Mouse (Mus musculus) left cerebral cortex, adult 9 months (tissue): ENCODE results near the gene F830045P16Rik.
"Not testable (repeated sequence)": the region's sequence is repeated elsewhere in the genome, so short reads cannot be mapped to it uniquely, and the experiment has no call there.

Experiments
- DNase-seq, 2 experiments: peaks; one replicate each; pipeline ENCODE4 v3.0.0; 2022; ENCODE audit warnings: low spot score in 2 of 2

F830045P16Rik gene

DNA sequence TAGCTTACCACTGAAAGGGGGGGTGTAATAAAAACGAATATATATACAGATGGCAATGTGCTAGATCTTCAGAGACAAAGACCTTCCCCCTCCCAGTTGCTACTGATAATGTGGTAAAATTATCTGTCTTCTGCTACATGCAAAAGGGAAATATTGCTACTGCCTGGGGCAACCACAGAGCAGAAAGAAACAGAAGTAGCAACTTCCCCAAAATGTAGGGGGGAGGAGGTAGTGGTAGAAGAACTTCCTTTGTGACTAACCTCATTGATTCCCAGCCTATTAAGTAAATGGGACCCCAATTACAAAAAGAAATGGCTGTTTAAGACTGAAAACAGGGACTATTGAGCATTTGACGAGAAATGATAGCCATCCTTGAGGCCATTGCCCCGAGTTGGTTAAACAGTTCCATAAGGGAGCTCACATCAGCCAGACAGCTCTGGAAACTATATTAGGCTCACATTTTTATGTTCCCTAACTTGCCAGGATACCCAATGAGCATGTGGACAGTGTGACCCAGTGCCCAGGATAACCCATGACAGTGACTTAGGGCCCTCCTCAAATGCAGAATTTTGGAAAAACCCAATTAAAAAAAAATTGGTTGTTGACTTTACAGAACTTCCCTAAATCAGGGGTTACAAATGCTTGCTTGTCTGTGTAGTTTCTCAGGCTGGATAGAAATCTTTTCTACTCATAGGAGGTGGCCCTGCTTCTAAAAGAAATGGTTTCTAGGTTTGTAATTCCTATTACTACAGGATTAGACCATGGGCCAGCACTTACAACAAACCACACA lies 46.7 kb downstream of the F830045P16Rik start:
- DNase-seq: no peak

GRCm38 (mm10) chr2:129483150-129483549 lies 53.3 kb downstream of the F830045P16Rik start:
- DNase-seq: no peak

DNA sequence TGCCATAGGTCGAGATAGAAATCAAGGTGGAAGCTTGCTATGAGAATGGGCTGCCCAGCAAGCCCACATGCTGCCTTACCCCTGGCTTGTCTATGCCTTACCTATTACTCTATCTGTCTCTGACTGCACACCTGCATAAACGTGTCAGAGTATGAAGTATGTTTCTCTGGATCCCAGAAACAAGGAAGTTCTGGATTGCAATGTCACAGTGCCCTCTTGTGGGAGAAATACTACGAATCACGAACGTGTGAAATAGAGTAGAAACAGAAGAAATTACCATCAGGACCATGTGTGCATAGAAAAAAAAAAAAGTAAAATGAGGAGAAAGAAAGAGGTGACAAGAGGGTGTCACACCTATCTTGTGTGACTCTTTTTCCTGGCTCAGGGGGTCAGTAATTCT lies 64.5 kb downstream of the F830045P16Rik start:
- peak in 1 of 2 experiments; percentile 60 for DNase-seq

DNA sequence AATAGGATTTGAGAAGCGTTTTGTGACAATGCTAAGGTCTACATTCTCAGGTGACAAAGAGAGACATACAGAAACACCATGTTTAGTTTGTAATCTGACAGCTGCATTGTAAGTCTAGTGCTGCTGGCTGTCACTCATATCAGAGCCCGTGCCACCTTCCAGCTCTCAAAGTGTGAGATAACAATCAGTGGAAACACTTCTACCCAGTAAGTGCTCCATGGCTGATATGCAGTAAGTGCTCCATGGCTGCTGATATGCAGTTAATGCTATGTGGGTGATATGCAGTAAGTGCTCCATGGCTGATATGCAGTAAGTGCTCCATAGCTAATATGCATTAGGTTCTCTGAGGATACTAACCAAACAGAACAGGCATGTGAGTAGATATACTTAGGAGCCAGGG lies 65.6 kb downstream of the F830045P16Rik start:
- no peak for DNase-seq

DNA sequence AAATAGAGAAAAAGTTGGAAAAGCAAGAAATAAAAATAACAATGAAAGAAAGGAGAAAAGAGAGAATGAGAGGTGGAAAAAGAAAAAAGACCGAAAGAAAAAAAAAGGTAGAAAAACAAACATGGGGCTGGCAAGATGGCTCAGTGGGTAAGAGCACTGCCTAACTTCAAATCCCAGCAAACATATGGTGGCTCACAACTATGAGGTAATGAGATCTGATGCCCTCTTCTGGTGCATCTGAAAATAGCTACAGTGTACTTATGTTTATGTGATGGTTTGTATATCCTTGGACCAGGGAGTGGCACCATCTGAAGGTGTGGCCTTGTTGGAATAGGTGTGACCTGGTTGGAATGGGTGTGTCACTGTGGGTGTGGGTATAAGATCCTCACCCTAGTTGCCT lies 97.6 kb downstream of the F830045P16Rik start:
- not testable (repeated sequence) for DNase-seq

GRCm38 (mm10) chr2:129435154-129435553 lies 101.2 kb downstream of the F830045P16Rik start:
- no peak for DNase-seq

DNA sequence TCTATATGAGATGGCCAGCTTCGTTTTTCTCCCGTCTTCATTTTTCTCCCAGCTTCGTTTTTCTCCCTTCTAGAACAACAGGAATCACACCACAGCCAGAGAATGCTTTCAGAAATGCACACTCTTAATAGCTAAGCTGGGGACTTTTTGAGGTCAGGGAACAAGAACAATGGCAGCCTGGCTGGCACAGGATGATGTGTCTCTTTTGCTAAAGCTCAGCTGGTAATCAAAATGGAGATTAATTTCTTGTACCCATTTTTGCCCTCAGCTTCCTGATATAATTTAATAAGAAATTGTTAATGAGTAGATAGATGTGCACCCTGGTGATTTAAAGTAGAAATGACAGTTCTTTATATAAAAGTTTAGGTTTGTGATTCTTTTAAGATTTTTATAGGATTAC lies 112.7 kb downstream of the F830045P16Rik start:
- DNase-seq: no peak

DNA sequence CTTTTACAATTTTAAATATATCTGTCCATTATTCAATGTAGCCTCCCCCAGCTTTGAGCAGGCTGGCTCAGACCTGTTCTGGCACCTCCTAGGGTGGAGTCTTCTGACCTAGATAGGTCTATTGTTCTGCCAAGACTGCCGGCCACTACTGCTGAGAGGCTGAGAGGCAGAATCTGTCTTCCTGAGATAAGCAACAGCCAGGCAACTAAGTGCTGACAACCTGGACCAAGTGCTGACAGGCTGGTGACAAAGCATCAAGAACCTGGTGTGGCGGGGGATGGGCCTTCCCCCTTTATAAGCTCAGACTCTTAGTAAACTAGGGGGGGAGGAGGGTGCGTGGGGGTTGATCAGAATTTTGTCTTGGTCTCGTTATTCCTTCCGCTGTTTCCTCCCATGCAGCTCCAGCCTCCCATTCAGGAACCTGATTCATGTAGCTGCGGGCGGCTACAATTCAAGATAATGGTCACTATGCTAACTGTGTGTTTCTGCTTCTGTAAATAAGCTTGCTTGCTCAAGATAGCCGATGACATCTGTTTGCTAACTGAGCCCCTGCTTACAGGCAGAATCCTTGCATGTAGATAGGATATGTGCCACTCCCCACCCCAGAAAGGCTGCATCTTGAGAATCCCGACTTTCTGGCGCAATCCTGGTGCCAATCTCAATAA lies 115.4 kb downstream of the F830045P16Rik start:
- no peak for DNase-seq

DNA sequence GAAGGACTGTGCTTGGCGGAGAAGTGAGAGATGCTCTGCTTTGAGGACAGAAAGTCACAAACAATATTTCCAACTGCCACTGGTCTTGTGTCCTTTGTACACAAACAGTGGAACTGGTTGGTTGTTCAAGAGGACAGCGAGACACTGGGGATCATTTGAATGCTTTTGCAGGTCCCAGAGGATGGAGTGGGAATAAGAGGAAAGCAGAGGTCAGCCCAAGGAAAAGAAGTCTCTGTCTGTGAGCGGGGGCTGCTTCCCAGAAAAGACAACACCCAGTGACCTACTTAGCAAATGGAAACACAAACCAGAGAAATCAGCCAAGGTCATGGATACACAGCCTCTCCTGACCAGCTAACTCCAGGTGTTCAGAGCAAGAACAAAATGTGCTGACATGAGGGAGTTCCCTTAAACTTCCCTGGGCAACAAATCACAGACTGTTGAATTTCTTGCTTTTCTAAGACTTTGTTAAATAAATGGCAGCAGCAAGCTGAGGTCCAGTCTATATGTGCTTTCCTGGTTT lies 117.0 kb downstream of the F830045P16Rik start:
- no peak for DNase-seq

DNA sequence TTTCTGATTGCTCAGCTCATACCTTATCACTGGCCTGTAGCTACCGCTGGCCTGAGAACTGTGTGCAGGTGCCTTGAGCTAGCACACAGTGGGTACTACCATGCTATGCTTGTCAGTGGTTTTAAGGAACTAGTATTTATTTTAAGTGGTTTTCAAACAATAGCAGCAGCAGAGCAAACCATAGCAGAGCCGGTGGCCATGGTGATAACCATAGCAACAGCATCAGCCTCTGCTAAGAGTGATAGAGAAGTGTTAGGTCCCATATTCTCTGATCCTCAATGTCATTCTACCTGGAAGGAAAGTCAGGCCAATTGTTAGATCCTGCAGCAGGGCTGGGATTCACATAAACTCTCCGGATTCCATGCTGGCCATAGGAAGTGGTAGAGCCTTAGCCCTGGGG lies 121.8 kb downstream of the F830045P16Rik start:
- peak in 1 of 2 experiments; percentile 23 for DNase-seq

DNA sequence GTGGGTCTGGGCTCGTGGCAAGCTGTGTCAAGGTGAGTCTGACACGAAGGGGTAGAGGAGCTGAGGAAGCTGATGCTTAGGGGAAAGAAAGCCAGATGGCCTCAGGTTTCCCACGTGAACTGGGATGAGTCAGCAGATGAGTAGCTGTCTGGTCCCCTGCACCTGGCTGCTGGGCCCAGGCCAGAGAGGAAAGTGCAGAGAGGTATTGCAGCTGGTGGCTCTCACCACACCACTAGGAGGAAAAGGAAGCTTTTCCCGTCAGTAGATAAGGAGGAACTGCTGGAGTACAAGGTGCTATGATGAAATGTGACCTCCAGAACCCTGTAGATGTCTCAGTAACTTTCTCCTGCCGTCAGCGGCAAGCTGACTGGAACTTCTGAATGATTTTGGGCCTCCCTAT lies 122.9 kb downstream of the F830045P16Rik start:
- DNase-seq: peak in 1 of 2 experiments; percentile 24

DNA sequence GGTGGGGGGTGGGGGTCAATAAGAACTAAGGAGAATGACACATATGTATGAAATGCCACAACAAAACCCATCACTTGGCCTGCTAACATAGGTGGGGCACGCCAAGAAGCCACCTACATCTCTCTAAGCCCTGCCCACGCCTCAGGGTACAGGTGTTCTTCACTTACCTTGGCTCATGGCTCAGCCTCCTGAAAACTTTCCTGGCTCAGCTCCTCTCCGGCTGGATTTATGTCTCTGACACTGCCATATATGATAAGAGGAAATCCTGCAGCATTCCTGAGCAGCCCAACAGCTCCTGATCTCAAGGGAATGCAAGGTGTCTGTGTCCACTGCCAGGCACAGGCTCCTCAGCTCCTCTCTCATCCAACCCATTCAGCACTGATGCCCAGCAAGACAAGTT lies 124.8 kb downstream of the F830045P16Rik start:
- DNase-seq: no peak

DNA sequence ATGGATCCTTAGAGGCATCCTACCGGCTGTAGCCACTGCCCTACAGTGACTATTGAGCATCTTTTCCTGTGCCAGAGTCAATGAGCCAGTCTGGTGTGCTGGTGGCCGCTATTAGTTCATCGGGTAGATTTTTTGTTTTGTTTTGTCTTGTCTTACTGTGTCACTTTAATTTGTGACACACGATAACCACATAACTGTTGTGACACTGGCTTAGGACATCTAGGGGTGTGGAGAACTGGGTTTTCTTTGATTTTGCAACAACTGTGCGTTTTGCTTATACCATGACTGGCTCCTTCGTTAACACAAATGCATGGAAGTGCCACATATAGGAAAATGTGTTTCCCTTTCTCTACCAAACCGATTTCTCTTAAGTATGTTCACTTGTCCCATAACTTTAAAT lies 126.1 kb downstream of the F830045P16Rik start:
- DNase-seq: no peak

- peak; percentile 30 to 90 for DNase-seq
These were observed 127.9 kb downstream of the F830045P16Rik start for GRCm38 (mm10) chr2:129408476-129408875.
